Mouse (Mus musculus): ENCODE results near the gene Slc24a1.
"Not testable (repeated sequence)": the region's sequence is repeated elsewhere in the genome, so short reads cannot be mapped to it uniquely, and the experiment has no call there.

The Slc24a1 gene

GRCm38 (mm10) chr9:64951161-64951657, at the start of gene Slc24a1:
TSS of gene Slc24a1 (minus strand) at chr9:64951607.
- no peak for DNase-seq

- DNase-seq, result not testable (repeated sequence)
Measured at GRCm38 (mm10) chr9:64995464-64995863, 44.1 kb upstream of the Slc24a1 start.

DNA sequence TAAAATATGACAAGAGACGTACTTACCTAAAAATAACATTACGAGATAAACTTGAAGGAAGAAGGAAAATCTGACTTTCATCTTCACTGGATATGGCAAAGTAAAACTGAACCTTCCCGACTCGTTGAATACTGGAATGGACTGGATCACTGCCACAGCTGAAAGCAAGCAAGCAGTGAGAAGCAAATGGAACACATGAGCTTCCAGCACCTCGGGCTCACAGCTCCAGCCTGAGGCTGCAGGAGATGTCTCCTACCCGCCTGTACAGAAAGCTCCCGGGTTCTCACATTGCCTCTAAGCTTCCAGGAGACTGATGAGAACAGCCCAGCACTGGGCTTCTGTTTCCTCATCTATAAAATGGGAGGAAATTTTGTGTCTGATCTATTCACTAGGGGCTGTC, 38.9 kb upstream of the Slc24a1 start:
- no peak for DNase-seq

DNA sequence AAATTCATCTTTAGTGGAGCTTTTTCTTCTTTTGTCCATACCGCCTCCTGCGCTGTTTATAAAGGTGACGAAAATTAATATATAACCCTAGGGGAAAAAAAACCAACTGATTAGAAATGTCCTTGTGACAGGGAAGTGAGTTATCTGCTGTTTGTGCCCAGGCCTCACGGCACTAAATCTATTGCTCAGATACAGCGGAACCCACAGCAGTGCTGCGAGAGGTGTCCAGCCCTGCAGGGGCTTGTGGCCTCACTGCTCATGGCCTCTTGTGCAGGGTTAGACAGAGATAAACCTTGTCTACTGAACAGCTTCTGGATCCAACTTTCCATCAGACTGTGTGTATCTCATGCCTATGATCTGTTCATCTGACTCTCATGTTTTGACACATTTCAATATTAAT, 37.0 kb upstream of the Slc24a1 start:
- no peak for DNase-seq

- no peak for DNase-seq
Measured at GRCm38 (mm10) chr9:64987651-64988050, 36.2 kb upstream of the Slc24a1 start.

- no peak for DNase-seq
Measured at GRCm38 (mm10) chr9:64985807-64986206, 34.4 kb upstream of the Slc24a1 start.

DNA sequence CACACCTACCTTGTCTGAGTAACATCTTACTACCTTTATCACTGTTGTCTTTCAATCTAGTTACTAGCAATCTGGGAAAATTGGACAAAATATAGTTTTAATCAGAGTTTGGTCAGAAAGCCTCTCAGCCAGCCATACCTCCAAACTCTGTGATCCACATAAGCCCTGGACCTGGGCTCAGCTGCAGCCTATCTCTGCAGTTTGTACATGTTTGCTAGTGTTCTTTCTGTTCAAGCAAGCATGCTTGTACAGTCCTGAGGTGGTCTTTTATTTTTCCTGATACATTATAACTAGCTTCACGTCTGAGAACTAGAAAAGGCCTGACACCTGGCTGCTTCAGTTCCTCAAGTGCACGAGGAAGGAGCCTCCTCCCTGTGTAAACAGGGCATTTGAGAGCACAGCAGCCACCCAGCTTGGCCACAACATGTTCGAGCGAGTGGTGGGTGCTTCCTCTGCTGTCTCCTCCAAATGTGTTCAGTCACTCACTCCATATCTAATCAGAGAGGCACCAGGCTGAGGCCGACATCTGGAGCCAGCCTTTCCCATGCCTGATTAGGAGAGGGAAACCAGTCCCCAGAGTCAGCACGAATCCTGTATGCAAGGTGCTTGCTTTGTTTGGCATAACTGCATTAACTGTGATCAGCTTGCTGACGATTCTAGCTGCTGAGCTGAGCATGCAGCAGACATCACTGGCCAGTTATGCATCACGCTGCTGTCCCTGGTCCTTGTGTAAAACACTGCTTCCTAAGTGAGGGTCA, 33.8 kb upstream of the Slc24a1 start:
- DNase-seq, result no peak

DNA sequence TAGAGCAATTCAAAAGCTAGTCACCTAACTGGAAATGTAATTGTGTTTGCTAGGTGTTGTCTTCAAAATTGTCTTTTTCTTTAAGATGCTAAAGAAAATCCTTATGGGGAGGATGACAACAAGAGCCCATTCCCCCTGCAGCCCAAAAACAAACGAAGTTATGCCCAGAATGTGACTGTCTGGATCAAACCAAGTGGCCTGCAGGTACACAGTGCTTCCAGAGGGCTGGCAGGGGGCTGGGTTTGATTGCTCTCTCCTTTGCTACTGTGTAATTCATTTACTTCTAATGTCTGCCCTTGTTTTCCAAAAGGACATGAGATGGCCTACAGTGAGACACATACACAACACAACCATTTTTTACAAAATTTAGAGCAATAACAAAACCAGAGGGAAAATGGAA, 30.5 kb upstream of the Slc24a1 start:
- no peak for DNase-seq

DNA sequence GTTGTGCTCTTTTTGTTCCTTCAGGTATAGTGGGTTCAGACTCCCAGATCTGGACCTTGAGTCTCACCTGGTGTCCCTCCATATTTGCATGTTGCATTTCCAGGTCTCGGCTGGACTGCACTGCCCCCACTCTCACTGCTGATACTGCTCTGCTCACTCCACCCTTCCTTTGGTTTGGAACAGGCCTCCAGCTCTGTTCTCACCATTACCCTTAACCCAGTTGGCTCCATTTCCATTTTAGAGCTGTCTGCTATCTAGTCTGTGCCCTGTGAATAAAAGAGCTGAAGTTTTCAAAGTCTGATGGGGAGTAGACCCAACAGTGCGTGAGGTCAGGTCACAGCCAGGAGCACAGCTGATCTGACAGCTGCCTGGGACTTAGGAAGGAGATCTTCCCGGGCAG, 29.1 kb upstream of the Slc24a1 start:
- no peak for DNase-seq

GRCm38 (mm10) chr9:64960978-64961320, 9.5 kb upstream of the Slc24a1 start:
- no peak for DNase-seq

DNA sequence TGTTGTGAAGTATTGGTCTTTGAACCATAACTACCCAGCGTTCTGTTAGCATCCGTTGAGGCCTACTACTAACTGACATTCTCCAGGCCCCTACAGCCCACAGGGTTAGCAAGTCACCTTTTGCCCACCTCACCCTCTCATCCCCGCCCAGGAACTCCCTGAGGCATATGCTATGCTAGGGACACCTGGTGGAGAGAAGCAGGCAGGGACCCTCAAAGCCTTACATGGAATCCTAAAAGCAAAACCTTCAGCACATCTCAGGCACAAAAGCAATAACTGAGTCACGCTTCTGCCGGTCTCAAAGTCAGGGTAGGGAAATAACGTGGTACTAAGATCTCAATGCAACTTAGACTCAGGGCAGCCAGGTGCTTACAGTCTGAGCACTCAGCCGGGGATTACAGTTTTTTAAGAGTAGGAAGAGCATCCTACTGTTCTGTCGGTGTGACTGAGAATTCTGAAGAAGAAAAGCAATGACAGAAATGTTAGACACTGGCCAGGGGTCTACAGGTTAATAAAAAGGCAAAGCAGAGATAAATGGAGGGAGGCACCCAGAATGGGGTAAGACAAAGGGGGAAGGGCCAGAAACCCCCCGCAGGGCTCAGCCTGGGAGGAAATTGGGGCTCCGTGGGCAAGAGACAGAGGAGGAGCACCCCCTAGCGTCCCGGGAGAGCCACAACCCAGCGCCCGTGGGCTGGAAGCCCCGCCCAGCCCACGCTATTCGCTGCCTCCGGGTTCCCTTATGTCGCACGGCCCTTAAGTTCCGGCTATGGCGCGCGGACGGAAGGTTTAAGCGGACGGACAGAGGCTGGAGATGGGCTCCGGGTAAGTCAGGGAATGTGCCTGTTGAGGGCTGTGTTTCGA, 8.9 kb upstream of the Slc24a1 start, which contains the start of gene Ints14:
Ints14 (plus strand) TSS at position 789 of the 861 bp plus-strand sequence.
- peak; percentile 96 to 99 for DNase-seq

DNA sequence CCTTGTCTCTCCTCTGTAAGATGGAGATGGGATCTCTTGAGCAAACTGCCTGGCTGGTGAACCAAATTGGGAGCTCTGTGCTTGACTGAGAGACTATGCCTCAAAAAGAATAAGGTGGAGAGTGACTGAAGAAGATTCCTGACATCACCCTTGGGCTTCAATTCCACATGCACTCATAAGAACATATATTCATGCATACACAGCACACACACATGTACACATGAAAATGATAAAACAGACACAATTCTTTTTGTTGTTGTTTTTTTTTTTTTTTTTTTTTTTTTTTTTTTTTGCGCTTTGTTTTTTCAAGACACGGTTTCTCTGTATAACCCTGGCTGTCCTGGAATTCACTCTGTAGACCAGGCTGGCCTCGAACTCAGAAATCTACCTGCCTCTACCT, 5.9 kb upstream of the Slc24a1 start:
- DNase-seq, result no peak

DNA sequence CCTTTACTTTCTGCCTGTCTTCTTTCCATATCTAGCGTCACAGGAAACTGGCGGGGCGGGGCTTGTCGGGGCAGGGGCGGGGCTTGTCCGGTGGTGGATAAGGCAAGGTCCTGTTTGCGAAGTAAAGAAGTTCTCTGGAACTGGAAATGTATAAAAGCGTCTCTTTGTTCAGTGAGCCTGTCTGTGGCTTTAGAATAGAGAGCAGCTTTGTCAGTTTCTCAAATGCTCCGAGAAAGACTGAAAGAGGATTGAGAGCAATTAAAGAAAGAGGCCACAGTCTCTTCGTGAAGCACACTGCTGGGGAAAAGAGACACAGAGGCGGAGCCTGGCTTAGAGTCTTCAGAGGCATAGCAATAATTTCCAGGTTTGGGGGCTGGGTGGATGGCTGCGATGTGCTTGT, 4.9 kb upstream of the Slc24a1 start:
- DNase-seq, result no peak

DNA sequence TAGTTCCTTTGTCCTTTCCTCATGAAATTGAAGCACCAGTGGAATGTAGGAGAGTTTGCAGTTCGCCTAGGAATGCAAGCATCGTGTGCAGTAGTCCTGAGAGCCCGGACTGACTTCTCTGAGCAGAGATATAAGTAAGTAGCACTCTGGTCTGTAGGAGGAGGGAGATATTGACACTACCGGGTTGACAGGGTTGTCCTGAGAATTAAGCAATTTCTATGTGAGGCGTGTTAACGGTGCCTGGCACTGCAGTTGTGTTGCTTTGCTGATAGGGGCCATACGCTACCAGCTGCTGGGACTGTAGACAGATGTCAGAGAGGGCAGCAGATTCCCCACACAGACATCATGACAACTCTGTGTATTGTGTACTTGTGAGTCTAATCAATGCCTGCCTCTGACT, 1.8 kb upstream of the Slc24a1 start:
- no peak for DNase-seq

- no peak for DNase-seq
Measured at GRCm38 (mm10) chr9:64952055-64952454, 648 bp upstream of the Slc24a1 start.

- DNase-seq, result no peak
Measured at GRCm38 (mm10) chr9:64947483-64948095, 3.8 kb downstream of the Slc24a1 start.

- no peak for DNase-seq
Measured at GRCm38 (mm10) chr9:64943997-64944396, 7.4 kb downstream of the Slc24a1 start.

DNA sequence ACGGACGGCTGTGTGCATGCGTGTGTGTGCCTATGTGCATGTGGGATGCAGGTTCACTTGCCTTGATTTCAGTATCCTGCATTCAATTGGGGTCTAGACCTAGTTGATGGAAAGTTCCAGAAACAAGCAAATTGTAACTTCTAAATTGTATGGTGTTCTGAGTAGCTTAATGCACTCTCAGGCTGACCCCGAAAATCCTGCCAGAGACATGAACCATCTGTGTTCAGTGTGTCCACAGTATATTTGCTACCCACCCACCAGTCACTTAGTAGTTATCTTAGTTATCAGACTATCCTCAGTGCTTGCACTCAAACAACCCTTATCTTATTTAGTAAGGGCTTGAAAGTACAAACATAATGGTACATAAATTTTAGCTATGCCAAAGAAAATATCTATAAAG, 9.8 kb downstream of the Slc24a1 start:
- no peak for DNase-seq

GRCm38 (mm10) chr9:64940731-64941346, 10.6 kb downstream of the Slc24a1 start:
- no peak for DNase-seq

GRCm38 (mm10) chr9:64939790-64940189, 11.6 kb downstream of the Slc24a1 start:
- DNase-seq, result no peak

- no peak for DNase-seq
Measured at GRCm38 (mm10) chr9:64939281-64939680, 12.1 kb downstream of the Slc24a1 start.

GRCm38 (mm10) chr9:64938535-64938934, 12.9 kb downstream of the Slc24a1 start:
- DNase-seq, result no peak

GRCm38 (mm10) chr9:64937491-64937890, 13.9 kb downstream of the Slc24a1 start:
- DNase-seq, result no peak

Data from cerebellum, postnatal 36 days (tissue).